Mouse (Mus musculus): Measurements from ENCODE around the gene Sertad4.

The Sertad4 gene

DNA sequence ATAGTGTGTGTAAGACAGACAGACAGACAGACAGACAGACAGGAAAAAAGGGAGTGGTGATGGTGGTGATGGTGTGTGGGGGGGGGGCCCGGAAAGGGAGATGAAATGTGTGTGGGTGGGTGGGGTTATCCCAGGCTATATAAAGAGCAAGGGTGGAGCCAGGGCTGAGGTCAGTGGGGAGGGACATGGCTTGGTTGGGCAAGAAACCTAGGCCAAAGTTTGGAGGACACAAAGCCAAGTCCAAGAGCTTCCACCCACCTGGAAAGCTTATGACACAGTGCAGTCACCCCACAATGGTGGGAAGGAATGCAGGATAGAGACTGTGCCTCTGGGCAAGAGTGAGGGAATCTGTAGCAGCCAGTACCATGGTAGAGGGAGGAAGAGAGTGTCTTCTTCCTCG lies 23.2 kb downstream of the Sertad4 start:
- no peak overlapping the region for H3K4me3 ChIP-seq (replicated peaks; ENCODE audit: low read length)
- H3K4me1 ChIP-seq (replicated peaks; ENCODE audit: low read depth, low read length) = peaks cover 57% of the 10 kb centered on the region
- peaks cover 77% of the 10 kb centered on the region for H3K27me3 ChIP-seq (ENCODE audit: insufficient read depth, low read length)
- no peaks in the 10 kb centered on the region for H3K36me3 ChIP-seq (ENCODE audit: insufficient read depth, low read length)
- TF ChIP-seq NANOG (IDR thresholded peaks at IDR 0.05; ENCODE audit: borderline replicate concordance, low read length) (no peak), POU5F1 (IDR thresholded peaks at IDR 0.05; ENCODE audit: borderline replicate concordance, low read length) (no peak), CTCF (conservative IDR thresholded peaks at IDR 0.05; ENCODE audit: low read length) (no peak)
- H3K9me3 ChIP-seq (ENCODE audit: low read length) = no peaks in the 10 kb centered on the region

DNA sequence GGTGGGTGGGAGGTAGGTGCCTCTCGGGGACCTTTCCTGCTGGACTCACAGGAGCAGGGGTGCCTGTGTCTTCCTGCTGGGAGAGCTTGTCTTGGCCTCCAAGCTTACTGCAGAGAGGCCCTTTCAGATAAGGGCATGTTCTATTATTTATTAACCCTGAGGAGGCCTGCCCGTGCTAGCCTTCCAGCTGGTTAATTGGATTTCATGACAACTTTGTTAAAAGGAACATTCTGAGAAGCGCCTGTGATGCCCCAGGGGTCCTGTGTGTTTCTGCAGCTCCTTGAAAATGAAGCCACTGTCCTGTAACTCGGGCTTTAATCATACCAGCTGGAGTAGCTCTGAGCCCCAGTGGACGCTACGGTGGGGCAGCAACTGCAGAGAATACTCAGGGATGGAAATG lies 25.1 kb downstream of the Sertad4 start:
- peaks cover 68% of the 10 kb centered on the region for H3K4me1 ChIP-seq (replicated peaks; ENCODE audit: low read depth, low read length)
- H3K27me3 ChIP-seq (ENCODE audit: insufficient read depth, low read length) = peaks cover 64% of the 10 kb centered on the region
- H3K9me3 ChIP-seq (ENCODE audit: low read length) = no peaks in the 10 kb centered on the region
- no peak overlapping the region for H3K4me3 ChIP-seq (replicated peaks; ENCODE audit: low read length)
- H3K36me3 ChIP-seq (ENCODE audit: insufficient read depth, low read length) = no peaks in the 10 kb centered on the region
- no peak for TF ChIP-seq CTCF (conservative IDR thresholded peaks at IDR 0.05; ENCODE audit: low read length)
- no peak for TF ChIP-seq POU5F1 (IDR thresholded peaks at IDR 0.05; ENCODE audit: borderline replicate concordance, low read length)

DNA sequence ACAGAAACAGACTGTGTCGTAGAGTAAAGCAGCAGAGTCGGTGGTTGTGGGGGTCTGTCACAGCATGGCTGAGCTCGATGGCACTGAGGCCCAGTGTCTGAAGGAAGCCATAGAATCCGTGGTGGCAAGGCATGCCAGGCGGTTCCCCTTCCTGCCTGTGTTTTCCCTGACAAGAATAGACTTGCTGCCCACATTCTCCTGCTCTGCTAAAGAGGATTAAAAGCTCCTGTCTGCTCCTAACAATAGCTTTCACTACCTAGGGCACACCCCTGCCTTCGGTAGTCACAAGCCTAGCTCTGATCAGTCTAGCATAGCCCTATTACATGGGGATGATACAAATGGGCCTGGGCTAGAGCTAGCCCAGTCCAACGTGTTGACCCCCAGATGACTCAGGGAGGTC lies 26.6 kb downstream of the Sertad4 start:
- Histone ChIP-seq H3K9me3 (ENCODE audit: low read length) (no peaks in the 10 kb centered on the region; the same call in 1 of the 2 replicates), H3K4me1 (replicated peaks; ENCODE audit: low read depth, low read length) (peaks cover 59% of the 10 kb centered on the region), H3K36me3 (ENCODE audit: insufficient read depth, low read length) (no peaks in the 10 kb centered on the region), H3K27me3 (ENCODE audit: insufficient read depth, low read length) (peaks cover 51% of the 10 kb centered on the region), H3K4me3 (replicated peaks; ENCODE audit: low read length) (no peak overlapping the region)
- TF ChIP-seq CTCF (conservative IDR thresholded peaks at IDR 0.05; ENCODE audit: low read length) (no peak), POU5F1 (IDR thresholded peaks at IDR 0.05; ENCODE audit: borderline replicate concordance, low read length) (no peak), NANOG (IDR thresholded peaks at IDR 0.05; ENCODE audit: borderline replicate concordance, low read length) (no peak)

DNA sequence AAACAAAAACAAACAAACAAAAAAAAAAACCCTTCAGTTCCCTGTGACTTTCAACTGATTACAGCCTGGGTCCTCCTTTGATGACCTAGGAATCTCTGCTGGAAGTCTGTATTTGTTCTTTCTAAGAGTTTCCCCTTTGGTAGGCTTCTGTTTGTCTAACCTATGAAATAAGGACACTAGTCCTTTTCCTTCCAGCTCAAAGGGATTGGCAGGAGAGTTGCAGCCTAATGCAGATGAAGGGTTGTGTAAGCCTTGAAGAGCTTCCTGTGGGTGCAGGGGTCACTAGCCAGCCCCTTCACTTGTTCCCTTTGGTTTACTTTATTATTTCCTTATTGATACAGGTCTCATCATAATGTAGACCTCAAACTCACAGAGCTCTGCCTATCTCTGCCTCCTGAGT lies 27.6 kb downstream of the Sertad4 start:
- Histone ChIP-seq H3K9me3 (ENCODE audit: low read length) (no peaks in the 10 kb centered on the region; the same call in 1 of the 2 replicates), H3K36me3 (ENCODE audit: insufficient read depth, low read length) (no peaks in the 10 kb centered on the region), H3K4me1 (replicated peaks; ENCODE audit: low read depth, low read length) (peaks cover 59% of the 10 kb centered on the region), H3K27me3 (ENCODE audit: insufficient read depth, low read length) (peaks cover 41% of the 10 kb centered on the region), H3K4me3 (replicated peaks; ENCODE audit: low read length) (no peak overlapping the region)
- TF ChIP-seq NANOG (IDR thresholded peaks at IDR 0.05; ENCODE audit: borderline replicate concordance, low read length) = no peak
- TF ChIP-seq POU5F1 (IDR thresholded peaks at IDR 0.05; ENCODE audit: borderline replicate concordance, low read length) = no peak
- no peak for TF ChIP-seq CTCF (conservative IDR thresholded peaks at IDR 0.05; ENCODE audit: low read length)

DNA sequence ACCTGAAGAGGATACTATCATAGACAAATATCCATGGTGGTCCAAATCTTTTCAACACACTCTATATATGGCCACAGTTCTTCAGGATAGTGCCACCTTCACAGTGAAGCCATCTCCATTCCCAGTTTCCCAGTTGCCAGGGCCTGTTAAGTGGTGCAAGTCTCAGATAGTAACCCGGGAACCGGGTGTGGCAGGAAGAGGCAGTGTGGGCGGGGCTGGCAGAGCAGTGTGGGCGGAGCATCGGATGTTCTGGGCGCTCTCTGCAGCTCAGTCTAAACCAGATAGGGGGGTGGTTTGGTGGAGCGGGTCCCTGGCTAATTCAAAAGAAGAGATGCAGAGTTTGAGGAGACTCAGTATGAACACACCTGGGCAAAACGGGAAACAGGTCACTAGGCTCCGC lies 29.8 kb downstream of the Sertad4 start:
- H3K4me3 ChIP-seq (replicated peaks; ENCODE audit: low read length) = peak overlapping the region; percentile 55; the same call in 1 of the 2 replicates
- no peaks in the 10 kb centered on the region; the same call in 1 of the 2 replicates for H3K9me3 ChIP-seq (ENCODE audit: low read length)
- H3K4me1 ChIP-seq (replicated peaks; ENCODE audit: low read depth, low read length) = peaks cover 53% of the 10 kb centered on the region
- TF ChIP-seq POU5F1 (IDR thresholded peaks at IDR 0.05; ENCODE audit: borderline replicate concordance, low read length) (no peak), CTCF (conservative IDR thresholded peaks at IDR 0.05; ENCODE audit: low read length) (no peak), NANOG (IDR thresholded peaks at IDR 0.05; ENCODE audit: borderline replicate concordance, low read length) (no peak)
- peaks cover 25% of the 10 kb centered on the region for H3K27me3 ChIP-seq (ENCODE audit: insufficient read depth, low read length)
- H3K36me3 ChIP-seq (ENCODE audit: insufficient read depth, low read length) = no peaks in the 10 kb centered on the region

DNA sequence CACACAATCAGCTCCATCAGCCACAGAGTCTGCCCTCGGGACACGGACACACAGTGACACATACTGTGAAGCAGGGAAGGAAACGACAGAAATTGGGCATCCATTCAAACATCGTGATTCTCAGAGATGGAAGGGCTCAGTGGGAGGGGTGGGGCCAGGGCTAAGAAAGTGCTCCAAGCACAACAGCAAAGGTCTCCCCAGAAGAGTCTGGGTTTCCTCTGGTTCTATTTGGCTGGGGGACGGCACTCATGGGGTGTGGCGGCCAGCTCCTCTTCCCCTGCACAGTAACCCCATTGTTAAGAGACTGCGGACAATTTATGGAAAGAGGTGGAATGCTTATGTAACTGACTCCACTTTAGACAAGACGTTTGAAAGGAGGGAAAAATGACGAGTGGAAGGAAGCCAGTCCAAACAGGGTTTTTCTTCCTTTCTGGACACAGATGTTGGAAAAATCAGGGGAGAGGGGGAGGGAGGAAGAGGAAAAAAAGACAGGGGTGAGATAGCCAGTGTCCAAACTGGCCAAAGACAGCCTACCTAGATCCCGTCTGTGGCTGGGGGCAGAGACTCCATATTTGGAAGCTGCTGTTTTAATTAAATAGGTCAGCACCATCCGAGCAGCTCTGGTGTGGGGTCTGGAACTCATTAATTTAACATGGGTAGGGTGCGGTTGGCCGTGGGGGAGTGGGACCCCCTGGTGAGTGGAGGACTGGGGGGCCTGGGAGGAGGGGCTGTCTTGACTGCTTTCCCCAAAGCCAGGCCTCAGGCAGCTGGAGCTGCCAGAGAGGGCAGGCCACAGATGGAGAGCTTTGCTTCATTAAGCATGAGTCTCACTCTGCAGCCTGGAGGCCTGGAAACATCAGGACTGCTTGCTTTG lies 32.7 kb downstream of the Sertad4 start:
- TF ChIP-seq NANOG (IDR thresholded peaks at IDR 0.05; ENCODE audit: borderline replicate concordance, low read length) (no peak), POU5F1 (IDR thresholded peaks at IDR 0.05; ENCODE audit: borderline replicate concordance, low read length) (no peak), CTCF (conservative IDR thresholded peaks at IDR 0.05; ENCODE audit: low read length) (no peak)
- Histone ChIP-seq H3K36me3 (ENCODE audit: insufficient read depth, low read length) (no peaks in the 10 kb centered on the region), H3K4me3 (replicated peaks; ENCODE audit: low read length) (peak overlapping the region; percentile 17; the same call in 1 of the 2 replicates), H3K4me1 (replicated peaks; ENCODE audit: low read depth, low read length) (peaks cover 41% of the 10 kb centered on the region), H3K9me3 (ENCODE audit: low read length) (no peaks in the 10 kb centered on the region; the same call in 1 of the 2 replicates), H3K27me3 (ENCODE audit: insufficient read depth, low read length) (peaks cover 36% of the 10 kb centered on the region)

DNA sequence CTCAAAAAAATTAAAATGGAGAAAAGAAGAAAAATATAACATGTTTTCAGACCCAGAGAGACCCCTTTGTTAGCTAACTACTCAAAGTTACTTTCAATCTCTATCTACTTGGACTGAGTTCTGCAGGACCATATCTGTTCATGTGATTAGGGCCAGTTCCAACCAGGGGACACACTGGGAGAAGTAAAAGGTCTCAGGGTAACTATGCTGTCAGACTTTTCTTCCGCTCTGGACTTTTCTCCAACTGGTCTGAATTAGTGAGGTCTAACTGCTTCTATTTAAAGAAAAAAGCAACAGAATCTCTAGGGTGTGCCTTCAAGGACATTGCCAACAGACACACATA lies 33.3 kb downstream of the Sertad4 start:
- Histone ChIP-seq H3K4me3 (replicated peaks; ENCODE audit: low read length) (no peak overlapping the region), H3K9me3 (ENCODE audit: low read length) (no peaks in the 10 kb centered on the region; the same call in 1 of the 2 replicates), H3K36me3 (ENCODE audit: insufficient read depth, low read length) (no peaks in the 10 kb centered on the region), H3K27me3 (ENCODE audit: insufficient read depth, low read length) (peaks cover 34% of the 10 kb centered on the region), H3K4me1 (replicated peaks; ENCODE audit: low read depth, low read length) (peaks cover 36% of the 10 kb centered on the region)
- TF ChIP-seq CTCF (conservative IDR thresholded peaks at IDR 0.05; ENCODE audit: low read length) = no peak
- no peak for TF ChIP-seq NANOG (IDR thresholded peaks at IDR 0.05; ENCODE audit: borderline replicate concordance, low read length)

DNA sequence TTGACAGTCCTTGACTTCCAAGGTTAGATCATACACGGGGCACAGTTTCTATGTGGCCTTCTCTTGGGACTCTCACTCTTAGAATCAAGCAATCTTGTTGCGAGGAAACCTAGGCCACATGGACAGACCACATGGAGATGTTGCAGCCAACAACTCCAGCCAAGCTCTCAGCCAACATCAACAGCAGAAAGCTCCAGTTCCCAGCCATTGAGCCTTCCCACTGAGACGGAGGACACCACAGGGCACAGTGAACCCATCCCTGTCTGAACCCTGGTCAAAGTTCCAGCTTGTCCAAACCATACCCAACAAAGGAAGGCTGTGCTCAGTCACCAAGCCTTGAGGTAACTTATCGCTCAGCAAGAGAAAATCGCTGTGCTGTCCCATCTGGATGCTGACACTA lies 37.2 kb downstream of the Sertad4 start:
- Histone ChIP-seq H3K4me1 (replicated peaks; ENCODE audit: low read depth, low read length) (peaks cover 30% of the 10 kb centered on the region), H3K27me3 (ENCODE audit: insufficient read depth, low read length) (peaks cover 33% of the 10 kb centered on the region), H3K9me3 (ENCODE audit: low read length) (no peaks in the 10 kb centered on the region), H3K4me3 (replicated peaks; ENCODE audit: low read length) (no peak overlapping the region), H3K36me3 (ENCODE audit: insufficient read depth, low read length) (no peaks in the 10 kb centered on the region)
- TF ChIP-seq NANOG (IDR thresholded peaks at IDR 0.05; ENCODE audit: borderline replicate concordance, low read length) = no peak
- TF ChIP-seq POU5F1 (IDR thresholded peaks at IDR 0.05; ENCODE audit: borderline replicate concordance, low read length) = no peak
- no peak for TF ChIP-seq CTCF (conservative IDR thresholded peaks at IDR 0.05; ENCODE audit: low read length)
